Mouse (Mus musculus): ENCODE results near the gene Fcgr1. TPM values are rescaled to one million over a fixed set of nuclear protein-coding genes. Genes with fewer than 3 reads are reported as not detected.
"Not testable (repeated sequence)": the region's sequence is repeated elsewhere in the genome, so short reads cannot be mapped to it uniquely, and the experiment has no call there.

Gene Fcgr1
- polyA plus RNA-seq, 1 experiment from 2014 or later: 1.7 TPM

DNA sequence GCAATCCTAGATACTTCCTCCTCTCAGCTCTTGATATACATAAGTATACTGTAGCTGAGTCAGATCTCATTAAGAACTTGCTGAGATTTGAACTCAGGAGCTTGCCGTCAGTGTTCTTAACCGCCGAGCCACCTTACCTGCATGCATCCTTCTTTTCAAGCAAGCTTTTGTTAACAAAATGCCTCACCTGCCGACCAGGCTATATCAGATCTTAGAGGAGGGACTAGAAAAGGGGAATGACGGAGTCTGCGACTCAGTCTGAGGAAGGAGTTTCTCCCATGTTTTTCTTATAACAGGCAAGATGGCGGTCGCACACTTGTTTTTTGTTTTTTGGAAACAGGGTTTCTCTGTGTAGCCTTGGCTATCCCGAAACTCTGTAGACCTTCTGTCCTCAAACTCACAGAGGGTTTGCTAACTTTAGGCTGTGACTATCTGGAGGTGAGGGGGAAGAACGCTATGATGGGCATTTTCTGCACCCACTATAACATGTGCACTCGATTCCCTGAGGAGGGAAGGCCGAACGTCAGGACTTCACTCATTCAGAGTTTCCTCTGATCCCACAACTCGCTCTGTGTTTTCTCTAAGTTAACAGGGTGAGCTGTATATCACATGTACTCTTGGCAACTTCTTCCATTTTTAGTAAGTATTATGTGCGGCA is 35.1 kb upstream of the Fcgr1 start:
- 22% methylated on average over 15 of the region's 15 CpGs for WGBS
- Histone ChIP-seq H3K27me3 (replicated peaks; ENCODE audit: control insufficient read depth, insufficient read depth, low read length) (peaks cover 75% of the 10 kb centered on the region), H3K9me3 (ENCODE audit: control insufficient read depth, low read length) (no peaks in the 10 kb centered on the region), H3K4me1 (ENCODE audit: control insufficient read depth, insufficient read depth, low read depth, low read length) (no peaks in the 10 kb centered on the region; the same call in 1 of the 2 replicates), H3K27ac (ENCODE audit: low read depth, low read length) (no peak overlapping the region), H3K4me3 (ENCODE audit: low read length) (no peak overlapping the region), H3K9ac (ENCODE audit: low read depth, low read length) (no peak overlapping the region), H3K36me3 (ENCODE audit: control insufficient read depth, insufficient read depth, low read length) (no peaks in the 10 kb centered on the region), H3K4me2 (ENCODE audit: low read length) (no peak overlapping the region)
- ATAC-seq: no peak

DNA sequence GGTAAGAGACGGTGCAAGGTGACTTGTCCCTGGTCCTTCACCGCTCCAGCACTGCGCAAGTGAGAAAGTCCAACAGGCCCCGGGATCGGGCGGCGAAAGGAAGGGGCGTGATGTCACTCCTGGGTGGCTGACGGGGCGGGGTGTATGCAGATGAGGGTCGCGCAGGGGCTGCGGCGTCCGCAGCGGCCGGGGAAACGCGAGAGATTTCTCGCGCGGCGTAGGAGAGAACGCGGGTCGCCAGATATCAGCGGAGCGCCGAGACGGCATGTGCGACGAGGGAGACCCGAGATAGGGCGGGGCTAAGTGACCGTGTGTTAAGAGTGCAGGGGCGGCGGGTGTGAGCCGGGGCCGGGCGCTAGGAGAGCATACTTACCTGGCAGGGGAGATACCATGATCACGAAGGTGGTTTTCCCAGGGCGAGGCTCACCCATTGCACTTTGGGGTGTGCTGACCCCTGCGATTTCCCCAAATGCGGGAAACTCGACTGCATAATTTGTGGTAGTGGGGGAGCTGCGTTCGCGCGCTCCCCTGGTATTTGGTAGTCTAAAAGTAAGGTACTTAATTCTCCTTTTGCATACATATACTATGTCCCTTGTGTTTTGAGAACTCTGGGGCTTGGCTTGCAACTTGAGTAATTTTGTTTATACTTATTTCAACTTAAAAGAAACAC is 34.4 kb upstream of the Fcgr1 start:
- ATAC-seq: peak; percentile 72
- Histone ChIP-seq H3K4me3 (ENCODE audit: low read length) (peak overlapping the region; percentile 29), H3K27me3 (replicated peaks; ENCODE audit: control insufficient read depth, insufficient read depth, low read length) (peaks cover 71% of the 10 kb centered on the region), H3K4me2 (ENCODE audit: low read length) (peak overlapping the region; percentile 54)
- not testable (repeated sequence) for H3K9me3 ChIP-seq (ENCODE audit: control insufficient read depth, low read length); H3K4me1 ChIP-seq (ENCODE audit: control insufficient read depth, insufficient read depth, low read depth, low read length); H3K36me3 ChIP-seq (ENCODE audit: control insufficient read depth, insufficient read depth, low read length); H3K27ac ChIP-seq (ENCODE audit: low read depth, low read length); H3K9ac ChIP-seq (ENCODE audit: low read depth, low read length)
- under 1% methylated on average over 40 of the region's 49 CpGs for WGBS

DNA sequence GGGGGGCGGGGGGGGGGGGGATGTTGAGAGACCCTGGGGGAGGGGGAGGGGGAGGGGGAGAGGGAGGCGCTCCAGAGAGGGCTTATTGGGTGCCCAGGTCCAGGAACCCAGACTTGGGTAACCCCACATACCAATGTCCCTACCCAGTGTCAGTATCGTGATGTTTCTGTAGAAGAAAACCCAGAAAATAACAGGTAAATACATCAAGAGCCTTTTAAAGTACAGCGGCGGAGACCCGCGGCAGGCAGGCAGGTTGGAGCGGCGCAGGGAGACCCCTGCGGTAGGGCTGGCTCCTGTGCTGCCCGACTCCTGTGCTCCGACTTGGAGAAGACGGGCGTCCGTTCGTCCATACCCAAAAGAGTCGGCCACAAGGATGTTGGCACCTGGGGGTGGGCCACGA is 33.9 kb upstream of the Fcgr1 start:
- Histone ChIP-seq H3K4me3 (ENCODE audit: low read length) (peak overlapping the region; percentile 29), H3K27me3 (replicated peaks; ENCODE audit: control insufficient read depth, insufficient read depth, low read length) (peaks cover 66% of the 10 kb centered on the region), H3K9ac (ENCODE audit: low read depth, low read length) (no peak overlapping the region), H3K27ac (ENCODE audit: low read depth, low read length) (no peak overlapping the region), H3K4me1 (ENCODE audit: control insufficient read depth, insufficient read depth, low read depth, low read length) (no peaks in the 10 kb centered on the region; the same call in 1 of the 2 replicates), H3K36me3 (ENCODE audit: control insufficient read depth, insufficient read depth, low read length) (no peaks in the 10 kb centered on the region), H3K9me3 (ENCODE audit: control insufficient read depth, low read length) (no peaks in the 10 kb centered on the region), H3K4me2 (ENCODE audit: low read length) (peak overlapping the region; percentile 54)
- WGBS: 0% methylated on average over 11 of the region's 18 CpGs
- ATAC-seq: peak; percentile 40; the same call in 1 of the 2 replicates

DNA sequence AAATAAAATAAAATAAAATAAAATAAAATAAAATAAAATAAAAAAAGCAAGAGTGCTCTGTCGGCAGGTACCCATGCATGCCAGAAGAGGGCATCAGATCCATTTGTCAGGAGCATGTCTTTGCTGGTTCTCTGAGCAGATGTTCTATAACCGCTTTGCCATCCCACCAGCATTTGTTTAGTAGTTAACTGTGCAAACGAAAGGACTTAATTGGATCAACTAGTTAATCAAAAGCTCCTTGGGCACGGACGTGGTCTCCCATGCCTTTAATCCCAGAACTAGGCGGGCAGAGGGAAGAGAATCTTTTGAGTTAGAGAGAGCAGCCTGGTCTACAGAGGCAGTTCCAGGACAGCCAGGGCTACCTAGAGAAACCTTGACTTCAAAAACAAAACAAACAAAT is 33.4 kb upstream of the Fcgr1 start:
- Histone ChIP-seq H3K27me3 (replicated peaks; ENCODE audit: control insufficient read depth, insufficient read depth, low read length) (peaks cover 66% of the 10 kb centered on the region), H3K4me1 (ENCODE audit: control insufficient read depth, insufficient read depth, low read depth, low read length) (no peaks in the 10 kb centered on the region; the same call in 1 of the 2 replicates), H3K27ac (ENCODE audit: low read depth, low read length) (no peak overlapping the region), H3K9me3 (ENCODE audit: control insufficient read depth, low read length) (no peaks in the 10 kb centered on the region), H3K4me2 (ENCODE audit: low read length) (no peak overlapping the region), H3K4me3 (ENCODE audit: low read length) (no peak overlapping the region), H3K9ac (ENCODE audit: low read depth, low read length) (no peak overlapping the region), H3K36me3 (ENCODE audit: control insufficient read depth, insufficient read depth, low read length) (no peaks in the 10 kb centered on the region)
- 5% methylated on average over 6 of the region's 6 CpGs for WGBS
- ATAC-seq: no peak

DNA sequence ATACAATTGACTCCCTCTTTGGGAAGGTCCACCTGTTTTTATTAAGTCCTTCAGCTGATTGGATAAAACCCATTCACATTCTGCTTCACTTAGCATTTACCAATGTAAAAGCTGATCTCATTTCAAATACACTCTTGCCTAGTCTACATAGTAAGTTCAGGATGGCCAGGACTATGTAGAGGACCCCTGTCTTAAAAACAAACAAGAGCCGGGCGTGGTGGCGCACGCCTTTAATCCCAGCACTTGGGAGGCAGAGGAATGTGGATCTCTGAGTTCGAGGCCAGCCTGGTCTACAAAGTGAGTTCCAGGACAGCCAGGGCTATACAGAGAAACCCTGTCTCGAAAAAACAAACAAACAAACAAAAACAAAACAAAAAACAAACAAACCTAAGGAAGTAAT is 30.0 kb upstream of the Fcgr1 start:
- H3K9me3 ChIP-seq (ENCODE audit: control insufficient read depth, low read length); H3K4me2 ChIP-seq (ENCODE audit: low read length); ATAC-seq; H3K4me3 ChIP-seq (ENCODE audit: low read length); H3K4me1 ChIP-seq (ENCODE audit: control insufficient read depth, insufficient read depth, low read depth, low read length); H3K27ac ChIP-seq (ENCODE audit: low read depth, low read length); H3K9ac ChIP-seq (ENCODE audit: low read depth, low read length); H3K36me3 ChIP-seq (ENCODE audit: control insufficient read depth, insufficient read depth, low read length): not testable (repeated sequence)
- WGBS: 68% methylated on average over 6 of the region's 6 CpGs
- H3K27me3 ChIP-seq (replicated peaks; ENCODE audit: control insufficient read depth, insufficient read depth, low read length): peaks cover 40% of the 10 kb centered on the region

DNA sequence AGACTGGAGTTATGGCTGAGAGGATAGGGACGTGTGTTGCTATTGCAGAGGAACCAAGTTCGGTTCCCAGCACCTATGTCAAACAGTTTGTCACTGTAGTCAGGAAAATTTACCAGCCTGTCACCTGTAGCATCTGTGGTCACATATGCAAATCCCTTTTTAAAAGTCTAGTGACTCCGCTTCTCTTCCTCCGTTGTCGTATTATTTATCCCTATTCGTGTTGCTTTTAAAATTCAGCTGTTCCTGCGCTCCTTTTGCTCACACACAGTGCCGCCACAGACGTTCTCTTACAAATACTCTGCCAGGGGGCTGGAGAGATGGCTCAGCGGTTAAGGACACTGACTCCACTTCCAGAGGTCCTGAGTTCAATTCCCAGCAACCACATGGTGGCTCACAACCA is 28.8 kb upstream of the Fcgr1 start:
- Histone ChIP-seq H3K4me3 (ENCODE audit: low read length) (no peak overlapping the region), H3K27ac (ENCODE audit: low read depth, low read length) (no peak overlapping the region), H3K9me3 (ENCODE audit: control insufficient read depth, low read length) (no peaks in the 10 kb centered on the region), H3K4me1 (ENCODE audit: control insufficient read depth, insufficient read depth, low read depth, low read length) (no peaks in the 10 kb centered on the region; the same call in 1 of the 2 replicates), H3K9ac (ENCODE audit: low read depth, low read length) (no peak overlapping the region), H3K36me3 (ENCODE audit: control insufficient read depth, insufficient read depth, low read length) (no peaks in the 10 kb centered on the region), H3K4me2 (ENCODE audit: low read length) (no peak overlapping the region), H3K27me3 (replicated peaks; ENCODE audit: control insufficient read depth, insufficient read depth, low read length) (peaks cover 36% of the 10 kb centered on the region)
- no peak for ATAC-seq
- 14% methylated on average over 10 of the region's 10 CpGs for WGBS

DNA sequence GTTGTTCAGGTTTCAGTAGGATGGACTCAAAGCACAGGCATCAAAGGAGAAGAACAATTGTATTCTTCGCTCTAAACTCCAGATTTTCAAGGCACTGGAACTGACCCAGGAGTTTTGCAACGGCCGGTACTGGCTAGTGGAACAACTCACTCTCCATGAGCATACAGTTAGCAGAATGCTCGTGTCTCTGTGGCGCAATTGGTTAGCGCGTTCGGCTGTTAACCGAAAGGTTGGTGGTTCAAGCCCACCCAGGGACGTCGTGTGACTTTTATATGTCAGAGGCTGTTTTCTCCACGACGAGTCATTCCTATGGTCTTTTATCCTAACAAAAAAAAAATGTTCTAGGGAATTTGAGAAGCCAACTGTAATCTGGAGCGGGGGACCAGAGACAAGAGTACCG is 28.1 kb upstream of the Fcgr1 start:
- H3K4me1 ChIP-seq (ENCODE audit: control insufficient read depth, insufficient read depth, low read depth, low read length): no peaks in the 10 kb centered on the region
- H3K27me3 ChIP-seq (replicated peaks; ENCODE audit: control insufficient read depth, insufficient read depth, low read length): peaks cover 31% of the 10 kb centered on the region
- H3K4me3 ChIP-seq (ENCODE audit: low read length): no peak overlapping the region
- H3K9me3 ChIP-seq (ENCODE audit: control insufficient read depth, low read length): no peaks in the 10 kb centered on the region
- no peak overlapping the region for H3K9ac ChIP-seq (ENCODE audit: low read depth, low read length)
- H3K4me2 ChIP-seq (ENCODE audit: low read length): no peak overlapping the region
- no peak for ATAC-seq
- WGBS: 18% methylated on average over 15 of the region's 15 CpGs
- H3K27ac ChIP-seq (ENCODE audit: low read depth, low read length): no peak overlapping the region
- no peaks in the 10 kb centered on the region for H3K36me3 ChIP-seq (ENCODE audit: control insufficient read depth, insufficient read depth, low read length)

DNA sequence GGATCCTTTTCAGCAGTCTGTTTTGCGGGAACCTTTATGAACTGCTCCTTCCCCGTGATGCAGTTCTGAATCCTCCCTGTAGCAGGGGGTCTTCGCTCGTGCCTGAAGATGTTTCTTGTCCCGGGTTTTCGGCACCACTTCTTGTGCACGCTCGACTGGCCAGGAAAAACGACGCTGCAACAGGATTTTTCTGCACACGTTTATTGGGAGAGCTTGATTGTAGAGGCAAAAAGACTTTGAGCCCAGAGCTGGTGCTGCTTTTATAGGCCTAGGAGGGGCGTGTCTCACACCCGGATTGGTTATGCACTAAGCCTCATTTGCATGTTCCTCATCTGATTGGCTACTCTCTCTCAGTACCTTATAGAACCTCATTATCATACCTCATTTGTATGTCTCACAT is 26.2 kb upstream of the Fcgr1 start:
- not testable (repeated sequence) for ATAC-seq; H3K9me3 ChIP-seq (ENCODE audit: control insufficient read depth, low read length); H3K27ac ChIP-seq (ENCODE audit: low read depth, low read length); H3K4me2 ChIP-seq (ENCODE audit: low read length); H3K4me1 ChIP-seq (ENCODE audit: control insufficient read depth, insufficient read depth, low read depth, low read length); H3K9ac ChIP-seq (ENCODE audit: low read depth, low read length); H3K36me3 ChIP-seq (ENCODE audit: control insufficient read depth, insufficient read depth, low read length); H3K4me3 ChIP-seq (ENCODE audit: low read length)
- 94% methylated on average over 11 of the region's 13 CpGs for WGBS
- H3K27me3 ChIP-seq (replicated peaks; ENCODE audit: control insufficient read depth, insufficient read depth, low read length): peaks cover 16% of the 10 kb centered on the region

DNA sequence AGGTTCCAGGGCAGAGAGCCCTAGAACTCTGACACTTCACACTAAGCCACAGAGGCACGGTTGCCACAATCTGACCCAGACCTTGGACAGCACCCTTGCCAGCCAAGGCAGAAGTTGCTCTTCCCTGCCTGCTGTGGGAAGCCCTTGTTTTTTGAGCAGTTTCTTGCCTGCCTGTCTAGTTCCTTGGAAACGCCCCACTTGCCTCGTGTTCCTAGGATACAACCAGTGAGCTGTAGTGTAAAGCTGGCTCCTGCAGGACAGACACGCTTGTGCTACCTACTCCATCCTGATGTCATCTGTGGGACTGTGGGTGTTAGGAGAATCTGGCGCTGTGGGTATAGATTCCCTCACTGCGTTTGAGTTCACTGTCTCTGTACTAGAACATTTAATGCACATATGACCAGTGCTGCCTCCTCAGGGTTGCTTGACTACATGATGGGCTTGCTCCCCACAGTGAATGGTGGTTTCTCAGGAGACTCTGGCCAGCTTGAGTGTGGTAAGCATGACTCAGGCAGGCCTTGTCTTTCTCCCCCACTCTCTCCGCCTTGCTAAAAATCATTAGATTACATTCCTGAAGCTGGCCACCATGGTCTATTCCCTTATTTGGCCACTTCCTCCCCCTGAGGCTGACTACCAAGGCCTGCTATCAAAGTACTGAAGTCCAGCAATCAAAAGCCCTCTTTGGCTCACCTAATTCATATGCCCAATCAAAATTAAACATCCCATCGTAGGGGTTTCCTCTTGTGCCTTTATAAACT is 18.8 kb upstream of the Fcgr1 start:
- ATAC-seq: no peak
- no peak overlapping the region for H3K4me2 ChIP-seq (ENCODE audit: low read length)
- H3K4me1 ChIP-seq (ENCODE audit: control insufficient read depth, insufficient read depth, low read depth, low read length): no peaks in the 10 kb centered on the region
- no peaks in the 10 kb centered on the region for H3K36me3 ChIP-seq (ENCODE audit: control insufficient read depth, insufficient read depth, low read length)
- no peak overlapping the region for H3K27ac ChIP-seq (ENCODE audit: low read depth, low read length)
- WGBS: 53% methylated on average over 8 of the region's 8 CpGs
- no peak overlapping the region for H3K9ac ChIP-seq (ENCODE audit: low read depth, low read length)
- H3K4me3 ChIP-seq (ENCODE audit: low read length): no peak overlapping the region
- no peaks in the 10 kb centered on the region for H3K9me3 ChIP-seq (ENCODE audit: control insufficient read depth, low read length)
- H3K27me3 ChIP-seq (replicated peaks; ENCODE audit: control insufficient read depth, insufficient read depth, low read length): no peaks in the 10 kb centered on the region

Measured in hindbrain, embryonic 16.5 days (tissue).